Mouse (Mus musculus) adrenal gland, adult 2 months (tissue): ENCODE measurements around the gene Ankrd22. TPM values are rescaled to one million over a fixed set of nuclear protein-coding genes. Genes with fewer than 3 reads are reported as not detected.

Experiments
- DNase-seq: peaks from one replicate; pipeline ENCODE4 v3.0.0; 2021
- polyA plus RNA-seq: library from polyadenylated mRNA; depleted of rRNA; stranded (reverse); fragments of >200 nt; gene quantifications from 2 replicates; pipeline ENCODE4 v1.2.3, GENCODE M21; 2012; rRNA removed
- total RNA-seq, 2 experiments: library from RNA; stranded (reverse); gene quantifications; 2 replicates each; pipeline ENCODE4 v1.2.3; 2021

Ankrd22 gene
- total and polyA plus RNA-seq, 3 experiments, result not detected

DNA sequence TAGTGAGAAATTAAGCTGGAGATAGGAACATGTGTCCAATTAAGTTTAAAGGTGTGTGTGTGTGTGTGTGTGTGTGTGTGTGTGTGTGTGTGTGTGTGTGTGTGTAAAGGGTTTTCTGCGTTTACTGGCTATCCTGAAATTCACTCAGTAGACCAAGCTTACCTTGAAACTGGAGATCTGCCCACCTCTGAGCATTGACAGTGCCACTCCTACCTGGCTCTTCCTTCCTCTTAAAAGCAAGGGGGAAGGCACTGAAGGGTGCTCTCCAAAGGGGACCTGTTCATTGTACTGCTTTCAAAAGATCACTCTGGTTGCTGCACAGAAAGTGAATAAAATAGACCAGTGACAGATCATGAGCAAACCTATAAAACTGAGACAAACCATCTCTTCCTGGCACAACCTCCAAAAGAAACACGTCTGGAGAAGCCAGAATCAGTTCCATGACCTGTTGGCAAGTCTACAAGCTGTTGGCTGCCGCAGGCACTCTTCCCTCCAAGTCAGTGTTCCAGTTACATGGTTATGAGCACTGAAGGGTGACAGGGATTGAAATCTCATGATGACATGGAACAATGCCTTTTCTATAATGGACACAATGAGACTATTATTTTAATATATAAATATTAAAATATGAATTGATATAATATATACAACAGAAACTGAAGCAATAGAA, 76.7 kb downstream of the Ankrd22 start:
- no peak for DNase-seq

GRCm38 (mm10) chr19:34078130-34078529, 87.7 kb downstream of the Ankrd22 start:
- no peak for DNase-seq

DNA sequence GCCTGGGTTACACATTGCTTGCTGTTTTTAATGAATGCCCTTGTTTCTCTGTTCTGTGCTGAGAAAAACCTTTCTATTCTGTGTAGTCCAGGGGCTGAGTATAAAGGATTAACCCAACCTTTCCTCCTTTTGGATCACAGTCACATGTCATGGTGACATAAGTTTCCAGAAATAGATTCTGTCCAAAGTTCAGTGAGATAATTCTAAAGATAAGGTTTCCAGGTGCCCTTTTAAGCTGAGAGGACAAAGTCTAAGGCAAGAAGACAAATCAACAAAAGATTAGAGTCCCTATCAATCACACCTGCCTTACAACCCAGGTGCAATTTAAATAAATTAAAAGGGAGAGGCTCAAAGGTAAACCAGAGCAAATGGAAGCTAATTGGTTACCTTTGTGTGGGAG, 91.6 kb downstream of the Ankrd22 start:
- no peak for DNase-seq

Other genes with a start within 250 kb of the Ankrd22 start
- not detected for gene Lipf, start 204.9 kb downstream of the Ankrd22 start, total RNA-seq
- gene Lipf, start 204.9 kb downstream of the Ankrd22 start, polyA plus RNA-seq, result not detected in 2 replicates
- gene Lipk, start 157.8 kb downstream of the Ankrd22 start, total RNA-seq, result under 1 TPM; 0.17 to 0.35 TPM
- 0.04 TPM in 1 of 2 replicates, not detected in the other for gene Lipk, start 157.8 kb downstream of the Ankrd22 start, polyA plus RNA-seq
- under 1 TPM in 1 of 2 experiments, not detected in 1; 0.69 TPM for gene Lipn, start 98.7 kb downstream of the Ankrd22 start, total RNA-seq
- not detected in 2 replicates for gene Lipn, start 98.7 kb downstream of the Ankrd22 start, polyA plus RNA-seq
- not detected for gene Lipm, start 65.1 kb downstream of the Ankrd22 start, total RNA-seq
- gene Lipm, start 65.1 kb downstream of the Ankrd22 start, polyA plus RNA-seq, result not detected in 2 replicates
- gene Stambpl1, start 26.2 kb upstream of the Ankrd22 start, total RNA-seq, result 1 to 10 TPM; 3.7 to 5.9 TPM
- 2.6 and 3.8 TPM in 2 replicates for gene Stambpl1, start 26.2 kb upstream of the Ankrd22 start, polyA plus RNA-seq
- gene Acta2, start 89.5 kb upstream of the Ankrd22 start, total RNA-seq, result 10 to 100 TPM; 41.2 to 96.7 TPM
- gene Acta2, start 89.5 kb upstream of the Ankrd22 start, polyA plus RNA-seq, result 22.7 and 23.2 TPM in 2 replicates
- 1 to 10 TPM; 8.6 TPM for gene Fas, start 124.6 kb upstream of the Ankrd22 start, total RNA-seq
- 0.19 and 0.42 TPM in 2 replicates for gene Fas, start 124.6 kb upstream of the Ankrd22 start, polyA plus RNA-seq